Mouse (Mus musculus) C2C12 (cell line): ENCODE results near the gene Mrap2.

Source experiments
- CTCF ChIP-seq: IDR thresholded peaks from one replicate; pipeline ENCODE4 v1.5.1; 2011; ENCODE audit not compliant: control insufficient read depth, insufficient read depth, insufficient read length
- FOSL1 ChIP-seq: IDR thresholded peaks from one replicate; pipeline ENCODE4 v1.8.0; 2011; ENCODE audit warnings: mild to moderate bottlenecking, low read length; ENCODE audit not compliant: poor library complexity, insufficient read depth, severe bottlenecking
- USF1 ChIP-seq: IDR thresholded peaks from one replicate; pipeline ENCODE4 v1.6.1; 2011; ENCODE audit warnings: low read depth, mild to moderate bottlenecking, control low read depth, moderate library complexity

- no peak for TF ChIP-seq USF1
- TF ChIP-seq FOSL1 = no peak
- TF ChIP-seq CTCF = no peak
Observed at GRCm38 (mm10) chr9:87182231-87182630, 38.1 kb downstream of the Mrap2 start.
